Mouse (Mus musculus): ENCODE measurements around the gene Ifng. TPM values are rescaled to one million over a fixed set of nuclear protein-coding genes. Genes with fewer than 3 reads are reported as not detected.
"Not testable (repeated sequence)": the region's sequence is repeated elsewhere in the genome, so short reads cannot be mapped to it uniquely, and the experiment has no call there.

The Ifng gene
- total RNA-seq, 2 experiments from 2014 or later, result not detected

DNA sequence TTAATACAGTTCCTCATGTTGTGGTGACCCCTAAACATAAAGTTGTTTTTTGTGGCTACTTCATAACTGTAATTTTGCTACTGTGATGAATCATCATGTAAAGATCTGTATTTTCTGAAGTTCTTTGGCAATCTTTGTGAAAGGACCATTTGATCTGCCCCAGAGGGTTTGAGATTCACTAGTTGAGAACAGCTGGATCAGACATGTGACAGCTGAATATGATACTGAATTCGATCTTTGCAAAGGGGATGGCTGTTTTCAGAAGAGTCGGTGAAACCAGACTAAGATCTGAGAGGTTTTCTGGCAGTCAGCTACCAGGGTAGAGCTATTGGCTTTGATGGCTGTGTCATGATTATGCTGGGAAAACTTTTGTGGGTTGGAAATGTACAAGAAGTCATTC, 10.9 kb downstream of the Ifng start:
- no peak overlapping the region for H3K27ac ChIP-seq
- H3K4me3 ChIP-seq, result no peak overlapping the region
- DNase-seq, result no peak
- TF ChIP-seq CTCF (IDR thresholded peaks at IDR 0.05), result no peak
- intact Hi-C loops (cut with DNase I), result no loop called here

DNA sequence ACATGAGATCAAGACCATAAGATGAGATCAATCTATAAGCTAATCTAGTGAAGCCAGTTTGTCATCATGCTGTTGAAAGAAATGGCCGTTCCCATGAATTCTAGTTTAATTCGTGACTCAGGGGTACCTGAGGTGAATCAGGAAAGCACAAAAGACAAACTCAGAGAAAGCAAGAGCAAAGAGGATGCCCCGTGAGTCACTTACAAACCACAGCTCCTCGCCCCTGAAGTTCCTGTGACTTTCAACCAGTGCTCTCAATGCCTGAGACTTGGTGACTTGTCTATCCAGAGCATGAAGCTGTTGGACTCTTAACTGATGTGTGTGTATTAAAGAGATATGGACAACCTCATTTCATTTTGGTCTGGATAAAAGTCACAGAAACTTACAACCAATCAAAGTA, 17.9 kb downstream of the Ifng start:
- no peak for DNase-seq
- Histone ChIP-seq H3K4me3 (no peak overlapping the region), H3K27ac (no peak overlapping the region)
- TF ChIP-seq CTCF (IDR thresholded peaks at IDR 0.05), result no peak
- intact Hi-C loops (cut with DNase I), result no loop called here

DNA sequence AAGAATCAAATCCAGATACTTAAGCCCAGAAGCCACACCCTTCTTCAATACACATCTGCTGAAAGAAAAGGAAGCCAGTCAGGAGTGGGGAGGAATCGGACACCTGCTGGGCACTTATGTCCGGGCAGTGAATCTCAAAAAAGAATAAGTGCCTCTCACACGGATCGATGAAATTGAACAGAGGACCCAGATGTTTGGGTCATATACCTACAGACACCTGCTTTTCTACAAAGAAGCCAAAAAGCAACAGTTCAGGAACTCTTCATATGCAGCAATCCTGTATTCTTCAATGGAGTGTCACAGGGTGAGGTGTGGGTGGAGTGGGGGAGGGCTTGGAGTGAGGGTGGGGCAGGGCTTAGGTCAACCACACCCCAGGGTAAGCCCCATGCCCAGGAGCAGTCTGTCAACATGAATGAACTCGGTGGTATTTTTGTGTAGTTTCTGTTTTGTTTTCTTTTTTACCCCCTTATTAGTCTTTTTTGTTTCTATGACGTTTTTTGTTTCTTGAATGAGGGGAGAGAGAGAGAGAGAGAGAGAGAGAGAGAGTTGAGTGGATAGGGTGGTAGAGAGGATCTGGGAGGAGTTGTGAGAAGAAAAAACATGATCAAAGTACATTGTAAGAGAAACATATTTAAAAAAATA, 20.4 kb downstream of the Ifng start:
- Histone ChIP-seq H3K4me3 (no peak overlapping the region), H3K27ac (no peak overlapping the region)
- intact Hi-C loops (cut with DNase I), result no loop called here
- DNase-seq, result no peak
- no peak for TF ChIP-seq CTCF (IDR thresholded peaks at IDR 0.05)

DNA sequence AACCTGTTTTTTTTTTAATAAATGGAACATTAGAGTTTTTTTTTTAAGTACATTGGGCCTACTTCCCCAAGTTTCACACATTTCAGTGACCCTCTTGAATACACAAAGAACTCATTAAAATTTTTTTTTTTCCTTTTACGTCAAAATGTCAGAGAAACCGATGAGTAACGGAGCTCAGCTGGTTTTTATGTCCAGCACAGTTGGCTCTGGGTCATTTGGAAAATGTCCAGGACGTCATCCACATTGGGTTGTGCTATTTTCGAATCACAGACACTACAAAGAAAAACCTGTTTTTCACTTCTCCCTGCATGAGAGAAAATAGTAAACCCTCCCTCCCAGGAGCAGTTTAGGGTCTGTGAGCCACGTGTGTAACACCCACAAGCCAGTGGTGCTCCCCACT, 25.6 kb downstream of the Ifng start:
- peak; percentile 22 for DNase-seq
- Histone ChIP-seq H3K27ac (no peak overlapping the region), H3K4me3 (no peak overlapping the region)
- intact Hi-C loops (cut with DNase I), result no loop called here
- no peak for TF ChIP-seq CTCF (IDR thresholded peaks at IDR 0.05)

DNA sequence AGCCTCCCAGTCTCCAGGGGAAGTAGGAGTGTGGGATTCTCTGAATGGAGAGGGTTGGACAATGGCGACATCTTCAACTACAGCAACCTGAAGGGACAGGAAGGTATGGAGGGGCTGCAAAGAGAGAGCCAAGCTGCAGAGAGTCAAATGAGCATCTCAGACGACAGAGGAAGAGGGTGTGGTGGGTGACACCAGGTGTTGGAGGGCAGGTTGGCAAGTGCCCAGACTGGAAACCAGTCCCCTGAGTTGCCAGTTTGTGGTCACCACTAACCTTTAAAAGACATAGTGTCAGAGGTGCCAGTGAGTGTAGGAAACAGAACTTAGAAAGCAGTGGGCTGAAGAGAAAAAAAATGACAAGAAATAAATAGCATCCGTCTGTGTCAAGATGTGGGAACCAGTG, 28.2 kb downstream of the Ifng start:
- intact Hi-C loops (cut with DNase I), result no loop called here
- DNase-seq, result no peak
- Histone ChIP-seq H3K4me3 (no peak overlapping the region), H3K27ac (no peak overlapping the region)
- TF ChIP-seq CTCF (IDR thresholded peaks at IDR 0.05), result no peak

DNA sequence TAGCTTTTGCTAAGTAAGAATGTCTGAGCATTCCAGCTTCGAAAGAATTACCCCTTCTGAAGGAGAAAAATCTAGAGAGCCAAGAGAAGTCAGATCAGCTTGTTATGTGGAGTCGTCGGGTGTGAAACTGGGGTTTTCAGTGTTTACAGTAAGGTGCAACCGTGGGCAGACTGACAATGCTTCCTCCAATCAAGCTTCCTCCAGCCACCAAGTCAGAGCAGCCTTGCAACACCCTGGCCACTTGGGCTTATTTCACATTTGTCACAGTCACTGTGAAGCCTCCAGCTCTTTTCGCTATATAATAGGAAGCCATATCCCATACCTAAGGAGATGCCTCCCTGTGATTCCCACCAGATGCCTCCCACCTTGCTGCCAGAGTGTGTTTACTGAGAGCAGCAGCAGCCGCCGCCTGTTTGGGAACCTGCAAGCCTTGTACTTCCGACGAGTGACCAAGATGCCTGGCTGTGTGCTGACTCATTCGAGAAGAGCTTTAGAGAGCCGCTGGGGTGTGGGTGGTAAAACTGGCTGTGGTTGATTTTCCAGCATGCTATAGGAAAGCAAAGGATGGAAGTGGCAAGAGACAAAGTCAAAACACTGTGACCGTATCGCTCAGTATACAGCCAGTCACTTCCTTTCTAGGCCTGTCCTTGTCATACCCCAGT, 29.6 kb downstream of the Ifng start:
- DNase-seq, result no peak
- no peak overlapping the region for H3K4me3 ChIP-seq
- H3K27ac ChIP-seq, result no peak overlapping the region
- intact Hi-C loops (cut with DNase I), result no loop called here
- TF ChIP-seq CTCF (IDR thresholded peaks at IDR 0.05), result no peak

DNA sequence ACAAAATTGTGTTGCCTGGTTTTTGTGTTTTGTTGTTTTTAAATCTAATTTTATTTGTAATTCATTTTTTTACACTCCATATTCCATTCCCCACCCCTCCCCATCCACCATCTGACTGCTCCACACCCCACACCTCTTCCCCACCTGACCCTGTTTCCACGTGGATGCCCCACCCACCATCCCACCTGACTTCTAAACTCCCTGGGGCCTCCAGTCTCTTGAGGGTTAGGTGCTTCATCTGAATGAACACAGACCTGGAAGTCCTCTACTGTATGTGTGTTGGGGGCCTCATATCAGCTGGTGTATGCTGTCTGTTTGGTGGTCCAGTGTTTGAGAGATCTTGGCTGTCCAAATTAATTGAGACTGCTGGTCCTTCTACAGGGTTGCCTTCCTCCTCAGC, 32.0 kb downstream of the Ifng start:
- H3K27ac ChIP-seq; intact Hi-C loops (cut with DNase I); DNase-seq; H3K4me3 ChIP-seq: not testable (repeated sequence)

DNA sequence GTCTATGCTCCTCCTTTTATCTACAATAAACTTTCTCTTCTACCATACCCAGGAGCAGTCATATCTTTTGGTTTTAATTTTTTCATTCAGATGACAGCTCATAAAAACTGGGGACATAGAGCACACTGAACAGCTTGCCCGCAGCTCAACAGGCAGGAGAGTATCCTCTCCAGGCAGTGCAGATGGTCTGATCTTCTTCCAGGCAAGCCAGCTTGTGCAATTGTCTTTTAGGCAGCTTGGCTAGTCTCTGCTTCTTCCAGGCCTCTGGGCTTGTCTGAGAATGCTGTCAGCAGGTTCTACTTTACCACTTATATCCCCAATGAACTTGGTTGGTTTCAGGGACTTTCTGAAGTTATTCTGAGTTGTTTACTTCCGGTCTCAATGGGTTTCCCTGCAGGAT, 35.9 kb downstream of the Ifng start:
- Histone ChIP-seq H3K27ac (no peak overlapping the region), H3K4me3 (no peak overlapping the region)
- intact Hi-C loops (cut with DNase I), result no loop called here
- DNase-seq, result no peak
- TF ChIP-seq CTCF (IDR thresholded peaks at IDR 0.05), result no peak

DNA sequence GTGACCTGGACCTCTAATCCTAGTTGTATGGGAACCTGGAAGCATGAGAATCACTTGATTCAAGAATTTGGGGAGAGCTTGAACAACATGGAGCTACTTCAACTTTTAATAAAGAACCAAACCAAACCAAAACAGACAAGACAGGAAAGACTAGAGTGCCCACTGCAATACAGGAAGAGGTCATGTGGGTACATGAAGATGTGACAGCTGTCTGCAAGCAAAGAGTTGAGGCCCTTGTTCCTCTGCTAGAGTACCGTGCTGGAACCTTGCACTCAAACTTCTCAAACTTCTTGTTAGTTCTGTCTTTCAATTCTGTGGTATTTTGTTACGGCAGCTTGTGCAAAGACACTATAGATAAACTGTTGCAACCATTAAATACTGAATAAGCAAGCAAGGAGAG, 36.5 kb downstream of the Ifng start:
- Histone ChIP-seq H3K27ac (no peak overlapping the region), H3K4me3 (no peak overlapping the region)
- TF ChIP-seq CTCF (IDR thresholded peaks at IDR 0.05), result no peak
- DNase-seq, result no peak
- intact Hi-C loops (cut with DNase I), result no loop called here

DNA sequence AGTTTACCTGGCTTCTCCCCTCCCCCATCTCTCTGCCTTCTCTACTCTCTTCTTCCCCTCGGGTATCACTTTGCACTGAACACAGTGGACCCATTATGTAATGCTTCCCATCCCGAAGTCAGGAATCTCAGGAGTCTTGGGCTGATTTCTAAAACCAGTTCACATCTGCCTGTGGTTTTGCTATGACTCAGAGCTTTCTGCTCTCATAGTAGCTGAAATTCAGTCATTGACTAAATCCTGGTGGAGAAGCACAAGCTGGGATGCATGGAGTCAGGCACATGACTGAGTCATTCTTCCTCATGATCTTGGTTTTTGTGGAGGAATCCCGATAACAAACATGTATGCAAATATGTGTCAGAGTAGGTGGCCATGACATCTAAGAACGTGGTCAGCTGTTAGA, 38.4 kb downstream of the Ifng start:
- no peak overlapping the region for H3K4me3 ChIP-seq
- intact Hi-C loops (cut with DNase I), result no loop called here
- H3K27ac ChIP-seq, result 0 out of 2 replicates have a peak overlapping the region, but pooled peaks have one; percentile 5
- no peak for TF ChIP-seq CTCF (IDR thresholded peaks at IDR 0.05)
- DNase-seq, result no peak

DNA sequence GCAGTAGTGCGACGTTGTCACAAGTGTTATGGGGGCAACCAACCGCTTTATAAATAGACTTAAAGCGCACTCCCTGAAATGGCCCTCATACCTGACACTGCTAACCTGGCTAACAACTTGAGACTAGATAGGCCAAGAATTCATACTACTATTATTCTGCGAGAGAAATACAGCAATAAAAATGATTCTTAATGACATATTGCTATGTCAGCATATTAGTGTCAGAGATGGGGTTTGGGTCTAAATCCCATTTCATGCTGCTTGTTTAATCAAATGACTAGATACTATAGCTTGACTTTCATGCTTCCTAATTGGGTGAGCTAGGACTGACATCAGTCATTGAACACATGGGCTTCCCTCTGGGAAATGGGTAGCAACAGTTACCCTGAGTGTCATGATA, 39.3 kb downstream of the Ifng start:
- no peak overlapping the region for H3K4me3 ChIP-seq
- intact Hi-C loops (cut with DNase I), result no loop called here
- no peak overlapping the region for H3K27ac ChIP-seq
- TF ChIP-seq CTCF (IDR thresholded peaks at IDR 0.05), result no peak
- no peak for DNase-seq

DNA sequence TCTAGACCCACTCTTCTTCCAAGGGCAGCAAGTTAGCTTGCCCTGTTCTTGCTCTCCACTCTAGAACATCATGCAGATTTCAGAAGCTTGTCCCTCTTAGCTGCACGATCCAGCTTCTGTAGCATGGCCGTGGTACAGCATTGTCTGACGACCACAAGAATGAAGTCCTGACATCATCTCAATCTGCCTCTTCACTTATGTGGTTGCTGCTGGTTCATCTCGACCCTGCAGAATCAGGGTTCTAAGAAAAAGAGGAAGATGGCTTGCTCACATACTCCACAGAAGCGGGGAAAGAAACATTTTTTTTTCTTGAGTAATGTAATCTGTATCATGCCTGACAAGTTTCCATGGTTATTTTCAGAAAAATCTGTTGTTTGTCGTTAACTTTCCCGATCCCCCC, 39.9 kb downstream of the Ifng start:
- DNase-seq, result no peak
- intact Hi-C loops (cut with DNase I), result no loop called here
- Histone ChIP-seq H3K27ac (no peak overlapping the region), H3K4me3 (no peak overlapping the region)
- no peak for TF ChIP-seq CTCF (IDR thresholded peaks at IDR 0.05)

DNA sequence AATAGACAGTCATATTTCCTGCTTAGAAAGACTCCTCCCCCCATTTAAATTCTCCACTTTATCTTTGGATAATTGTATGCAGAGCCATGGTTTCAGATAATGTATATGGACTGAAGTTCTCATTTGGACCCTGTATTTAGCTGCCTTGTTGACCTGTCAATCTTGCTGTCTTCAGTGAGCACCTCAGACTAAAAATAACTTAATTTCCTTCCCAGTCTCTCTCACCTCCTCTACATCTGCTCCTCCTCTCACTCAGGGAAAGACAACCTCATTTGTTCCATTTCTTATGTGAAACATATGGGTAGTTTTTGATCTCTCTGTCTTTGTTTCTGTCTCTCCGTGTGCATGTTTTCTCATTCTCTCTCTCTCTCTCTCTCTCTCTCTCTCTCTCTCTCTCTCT, 53.3 kb downstream of the Ifng start:
- Histone ChIP-seq H3K27ac (no peak overlapping the region), H3K4me3 (no peak overlapping the region)
- TF ChIP-seq CTCF (IDR thresholded peaks at IDR 0.05), result no peak
- DNase-seq, result no peak
- intact Hi-C loops (cut with DNase I), result no loop called here

DNA sequence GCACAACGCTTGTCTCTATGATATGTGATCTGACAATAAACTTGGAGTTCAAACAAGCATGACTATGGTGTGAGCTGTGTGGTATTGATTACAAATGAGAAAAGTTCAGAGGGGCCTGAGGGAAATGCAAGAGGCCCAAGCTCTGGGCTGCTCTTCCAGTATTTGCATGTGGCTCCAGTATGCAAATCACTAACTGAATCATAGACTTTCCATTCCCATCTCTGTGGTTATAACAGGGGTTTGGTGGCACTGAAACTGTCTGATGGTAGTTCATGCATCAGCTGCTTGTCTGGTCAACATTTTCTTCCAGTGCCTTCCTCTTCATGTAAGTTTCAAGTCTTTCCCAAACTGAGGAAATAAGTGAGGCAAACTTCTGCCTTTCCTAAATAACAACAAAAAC, 54.5 kb downstream of the Ifng start:
- H3K27ac ChIP-seq, result no peak overlapping the region
- no peak overlapping the region for H3K4me3 ChIP-seq
- DNase-seq, result no peak
- TF ChIP-seq CTCF (IDR thresholded peaks at IDR 0.05), result no peak
- intact Hi-C loops (cut with DNase I), result no loop called here

Other genes starting within 250 kb of the Ifng start
- gene Il22, start 236.1 kb upstream of the Ifng start, total RNA-seq (2021), result not detected
- gene Gm32717, start 200.3 kb upstream of the Ifng start, total RNA-seq (2021), result under 1 TPM; 0.54 to 0.59 TPM
- gene Gm32802, start 182.4 kb upstream of the Ifng start, total RNA-seq (2021), result under 1 TPM; 0.54 to 0.59 TPM
- gene Iltifb, start 146.0 kb upstream of the Ifng start, total RNA-seq (2021), result not detected
- not detected for gene Gm9040, start 114.1 kb upstream of the Ifng start, total RNA-seq (2021)
- not detected for gene Gm9044, start 108.6 kb upstream of the Ifng start, total RNA-seq (2021)
- gene Gm9045, start 103.2 kb upstream of the Ifng start, total RNA-seq (2021), result not detected
- not detected for gene Gm9046, start 97.8 kb upstream of the Ifng start, total RNA-seq (2021)
- gene Gm9048, start 92.4 kb upstream of the Ifng start, total RNA-seq (2021), result not detected
- not detected for gene Gm9049, start 86.9 kb upstream of the Ifng start, total RNA-seq (2021)

Measured in gastrocnemius, adult 2 months (tissue).